Mouse (Mus musculus) CH12.LX (cell line): ENCODE measurements at regions not wholly inside any gene's neighbourhood (a gene's known extent, or its start where the extent isn't known, plus 50 kb on each side); places are given as distances from the start of the nearest gene placed in this dataset.

Experiments used
- DNase-seq: peaks from one replicate; pipeline ENCODE4 v3.0.0-alpha.2; 2013; ENCODE audit errors: extremely low read depth
- H3K27ac ChIP-seq: 2 replicates; pipeline ENCODE4 v1.5.1; 2012; ENCODE audit warnings: low read depth, mild to moderate bottlenecking, control low read depth, moderate library complexity; ENCODE audit not compliant: insufficient read depth
- H3K27me3 ChIP-seq: replicated peaks from 2 replicates; pipeline ENCODE3; 2012; ENCODE audit warnings: inconsistent platforms
- H3K36me3 ChIP-seq, 2 experiments: replicated peaks in 1 of 2; 2 replicates each; pipeline versions ENCODE3 to v1.6.1; 2012; ENCODE audit warnings: inconsistent platforms in 1 of 2, low read length in 1 of 2, mild to moderate bottlenecking in 1 of 2, mixed read lengths in 1 of 2, moderate library complexity in 1 of 2; ENCODE audit not compliant: control insufficient read depth in 1 of 2, insufficient read depth in 1 of 2
- H3K4me1 ChIP-seq, 2 experiments: 2 replicates each; pipeline ENCODE4 v1.6.1; 2012; ENCODE audit warnings: inconsistent platforms in 1 of 2, moderate library complexity in 1 of 2; ENCODE audit not compliant: insufficient read depth in 2 of 2, control insufficient read depth in 1 of 2
- H3K4me2 ChIP-seq: 2 replicates; pipeline ENCODE4 v1.6.1; 2012; ENCODE audit warnings: low read depth, mild to moderate bottlenecking, control low read depth; ENCODE audit not compliant: poor library complexity, insufficient read depth, severe bottlenecking
- H3K4me3 ChIP-seq, 3 experiments: fragments of 150-350 bp in 1 of 3; sonication (generic) in 1 of 3; replicated peaks in 1 of 3; 2 replicates each; pipeline versions ENCODE3 to v1.5.1; 2011 to 2012; ENCODE audit warnings: low read depth in 2 of 3, low read length in 2 of 3, mild to moderate bottlenecking in 2 of 3, moderate library complexity in 2 of 3, control low read depth in 1 of 3, improper control_type of control experiment in 1 of 3, inconsistent platforms in 1 of 3, mixed read lengths in 1 of 3; ENCODE audit not compliant: poor library complexity in 1 of 3
- H3K79me2 ChIP-seq: replicated peaks from 2 replicates; pipeline ENCODE4 v1.6.1; 2012; ENCODE audit warnings: mild to moderate bottlenecking, moderate library complexity; ENCODE audit not compliant: control insufficient read depth, poor library complexity, insufficient read depth, severe bottlenecking; ENCODE audit errors: extremely low read depth
- H3K9ac ChIP-seq: 2 replicates; pipeline ENCODE4 v1.6.1; 2012; ENCODE audit warnings: low read depth, mild to moderate bottlenecking, control low read depth, moderate library complexity; ENCODE audit not compliant: insufficient read depth
- H3K9me3 ChIP-seq: replicated peaks from 2 replicates; pipeline ENCODE3; 2012; ENCODE audit warnings: low read length, inconsistent platforms, mixed read lengths
- E2F4 ChIP-seq: IDR thresholded peaks from 2 replicates; pipeline ENCODE4 v1.6.1; 2011; ENCODE audit warnings: low read depth, low read length, improper control_type of control experiment; ENCODE audit not compliant: insufficient replicate concordance
- ELF1 ChIP-seq: IDR thresholded peaks from 2 replicates; pipeline ENCODE4 v1.6.1; 2014; ENCODE audit warnings: low read depth, mild to moderate bottlenecking, inconsistent platforms, low read length, improper control_type of control experiment
- GABPA ChIP-seq: IDR thresholded peaks from 2 replicates; pipeline ENCODE4 v1.6.1; 2012; ENCODE audit warnings: low read depth, low read length, improper control_type of control experiment, inconsistent platforms; ENCODE audit not compliant: insufficient replicate concordance
- HCFC1 ChIP-seq: IDR thresholded peaks from 2 replicates; pipeline ENCODE4 v1.6.1; 2012; ENCODE audit warnings: low read depth, mild to moderate bottlenecking, inconsistent platforms, low read length, improper control_type of control experiment
- KAT2A ChIP-seq: IDR thresholded peaks from 2 replicates; pipeline ENCODE4 v1.6.1; 2012; ENCODE audit warnings: low read length, improper control_type of control experiment, inconsistent platforms; ENCODE audit not compliant: insufficient replicate concordance
- MAX ChIP-seq: IDR thresholded peaks from 2 replicates; pipeline ENCODE4 v1.6.1; 2011; ENCODE audit warnings: low read length, improper control_type of control experiment
- MAZ ChIP-seq: IDR thresholded peaks from 2 replicates; pipeline ENCODE4 v1.6.1; 2012; ENCODE audit warnings: low read depth, mild to moderate bottlenecking, inconsistent platforms, low read length, improper control_type of control experiment, moderate library complexity
- MXI1 ChIP-seq: IDR thresholded peaks from 2 replicates; pipeline ENCODE4 v1.6.1; 2011; ENCODE audit warnings: mild to moderate bottlenecking, low read depth, low read length, improper control_type of control experiment
- NELFE ChIP-seq: IDR thresholded peaks from 2 replicates; pipeline ENCODE4 v1.6.1; 2011; ENCODE audit warnings: low read depth, low read length, improper control_type of control experiment
- NRF1 ChIP-seq: IDR thresholded peaks from 2 replicates; pipeline ENCODE4 v1.6.1; 2014; ENCODE audit warnings: low read depth, mild to moderate bottlenecking, inconsistent platforms, low read length, improper control_type of control experiment, moderate library complexity
- UBTF ChIP-seq: IDR thresholded peaks from 2 replicates; pipeline ENCODE4 v1.6.1; 2012; ENCODE audit warnings: low read depth, mild to moderate bottlenecking, inconsistent platforms, low read length, improper control_type of control experiment, moderate library complexity
- USF1 ChIP-seq: IDR thresholded peaks from 2 replicates; pipeline ENCODE4 v1.6.1; 2014; ENCODE audit warnings: low read depth, mild to moderate bottlenecking, inconsistent platforms, low read length, improper control_type of control experiment
- ZKSCAN1 ChIP-seq: IDR thresholded peaks from 2 replicates; pipeline ENCODE4 v1.6.1; 2012; ENCODE audit warnings: low read depth, inconsistent platforms, low read length, improper control_type of control experiment, borderline replicate concordance
- ZMIZ1 ChIP-seq: IDR thresholded peaks from 2 replicates; pipeline ENCODE4 v1.6.1; 2012; ENCODE audit warnings: low read depth, mild to moderate bottlenecking, inconsistent platforms, low read length, improper control_type of control experiment
- dilution Hi-C: fragments of 300-500 bp; cut with MboI; formaldehyde crosslinking; loops from 2 replicates; pipeline ENCODE4 v1.14.3; 2020; ENCODE audit warnings: low sequenced_read_pairs; ENCODE audit not compliant: extremely low pct_unique_long_range_greater_than_20kb, extremely low pct_ligation_motif_present
- in situ Hi-C: fragments of 300-500 bp; cut with MboI; formaldehyde crosslinking; loops from 3 replicates; pipeline ENCODE4 v1.14.3; 2019; ENCODE audit warnings: low sequenced_read_pairs, low pct_ligation_motif_present, low pct_unique_long_range_greater_than_20kb, mixed read lengths

DNA sequence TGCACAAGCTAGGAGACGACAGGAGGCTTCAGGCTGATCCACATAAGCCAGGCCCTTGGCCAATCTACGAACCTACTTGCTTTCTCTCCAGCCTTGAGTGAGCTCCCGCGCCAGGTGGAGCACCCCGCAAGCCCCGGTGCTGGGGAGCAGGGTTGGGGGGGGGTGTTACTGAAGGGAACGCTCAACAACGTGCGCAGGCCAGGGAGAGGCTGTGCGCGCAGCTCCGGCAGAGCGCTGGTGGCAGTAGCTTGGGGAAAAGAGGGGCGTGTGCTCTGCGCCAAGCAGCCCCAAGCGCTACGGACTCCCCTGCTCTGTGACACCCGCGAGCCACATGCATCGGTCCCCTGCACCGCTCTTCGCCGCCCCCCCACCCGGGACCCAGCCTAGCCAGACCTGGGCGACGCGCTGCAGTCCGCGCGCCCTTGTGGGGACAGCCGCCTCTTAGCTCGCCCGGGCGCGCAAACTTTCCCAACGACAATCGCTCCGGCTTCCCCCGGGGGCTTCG lies 73.1 kb upstream of the Tln2 start:
- peaks cover 2 to 26% of the 10 kb centered on the region in 2 experiments; a peak in 3 of 4 replicates for H3K4me1 ChIP-seq
- H3K9ac ChIP-seq, result no peak overlapping the region
- dilution Hi-C loops (no loop called here), in situ Hi-C loops (loop anchor here (25.0 kb wide), 1 partner anchor 170 kb away; no protein-coding TSS in a partner anchor)
- H3K9me3 ChIP-seq, result peaks cover 3% of the 10 kb centered on the region
- H3K36me3 ChIP-seq, result no peaks in the 10 kb centered on the region
- no peaks in the 10 kb centered on the region for H3K27me3 ChIP-seq
- H3K27ac ChIP-seq, result no peak overlapping the region
- no peak for DNase-seq
- H3K4me3 ChIP-seq, result no peak overlapping the region
- peak overlapping the region; percentile 52; the same call in 1 of the 2 replicates for H3K4me2 ChIP-seq
- TF ChIP-seq MAZ (no peak), HCFC1 (no peak), USF1 (no peak), KAT2A (no peak), MXI1 (no peak)
- 0 out of 2 replicates have a peak, but pooled peaks cover 1% of the 10 kb centered on the region for H3K79me2 ChIP-seq

DNA sequence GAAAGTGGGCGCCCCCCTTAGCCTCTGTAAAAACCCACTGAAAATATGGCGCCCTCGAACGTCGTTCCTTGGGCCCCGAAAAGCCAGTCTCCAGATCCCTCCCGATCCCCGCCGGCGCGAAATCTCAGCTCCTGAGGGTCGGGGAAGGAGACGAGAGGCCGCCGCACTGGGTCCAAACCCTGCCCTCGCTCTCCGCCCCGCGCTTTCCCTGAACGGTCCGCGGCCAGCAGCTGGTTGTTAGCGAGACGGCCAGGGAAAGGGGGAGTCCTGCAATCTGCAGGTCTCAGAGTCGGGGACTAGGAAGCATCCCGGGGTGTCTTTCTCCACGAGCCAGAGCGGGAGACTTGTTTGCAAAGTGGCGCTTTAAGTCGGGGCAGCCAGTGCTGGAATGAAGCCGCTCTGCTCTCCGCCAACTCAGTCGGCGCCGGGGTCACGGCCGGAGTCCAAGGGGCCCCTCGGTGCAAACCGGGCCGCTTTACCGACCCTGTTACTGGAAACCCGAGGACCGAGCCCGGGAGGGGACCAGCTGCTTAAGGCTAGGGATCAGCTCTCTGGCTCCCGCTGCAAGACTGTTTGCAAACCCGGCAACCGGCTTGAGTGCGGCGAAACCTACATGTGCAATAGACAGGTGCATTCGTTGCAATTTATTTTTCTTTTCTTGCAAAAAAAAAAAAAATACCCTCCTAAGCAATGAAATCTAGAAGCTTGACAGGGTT lies 73.7 kb upstream of the Tln2 start:
- H3K9me3 ChIP-seq, result peaks cover 3% of the 10 kb centered on the region
- dilution Hi-C loops, result no loop called here
- H3K4me3 ChIP-seq, result peak overlapping the region; percentile 63 to 87 (median 70)
- peaks cover 2 to 20% of the 10 kb centered on the region in 2 experiments; a peak in 3 of 4 replicates for H3K4me1 ChIP-seq
- no peak overlapping the region for H3K27ac ChIP-seq
- in situ Hi-C loops, result loop anchor here (25.0 kb wide), 1 partner anchor 171 kb away; no protein-coding TSS in a partner anchor
- peak overlapping the region; percentile 60 for H3K9ac ChIP-seq
- no peak for DNase-seq
- no peak for TF ChIP-seq GABPA
- TF ChIP-seq ZKSCAN1, result no peak
- TF ChIP-seq USF1, result no peak
- TF ChIP-seq NELFE, result no peak
- TF ChIP-seq MAX, result no peak
- no peak for TF ChIP-seq ZMIZ1
- no peak for TF ChIP-seq NRF1
- TF ChIP-seq MAZ, result no peak
- no peak for TF ChIP-seq ELF1
- TF ChIP-seq UBTF, result no peak
- no peak for TF ChIP-seq E2F4
- TF ChIP-seq, all 38 proteins: peak for 0
- no peaks in the 10 kb centered on the region for H3K27me3 ChIP-seq
- H3K36me3 ChIP-seq, result no peaks in the 10 kb centered on the region
- H3K79me2 ChIP-seq, result 0 out of 2 replicates have a peak, but pooled peaks cover 1% of the 10 kb centered on the region
- peak overlapping the region; percentile 52; the same call in 1 of the 2 replicates for H3K4me2 ChIP-seq
